Mouse (Mus musculus) liver, adult 2 months (tissue): Measurements from ENCODE around the gene Alkbh8. TPM values are rescaled to one million over a fixed set of nuclear protein-coding genes. Genes with fewer than 3 reads are reported as not detected.
"Not testable (repeated sequence)": the region's sequence is repeated elsewhere in the genome, so short reads cannot be mapped to it uniquely, and the experiment has no call there.

Experiments
- DNase-seq: peaks from one replicate; pipeline ENCODE4 v3.0.0-alpha.2; 2011; ENCODE audit warnings: low read depth, low spot score; ENCODE audit errors: extremely low read depth
- H3K27ac ChIP-seq: fragments of 200-500 bp; replicated peaks from 2 replicates; pipeline ENCODE4 v1.5.1; 2012; ENCODE audit warnings: low read depth, mild to moderate bottlenecking, control low read depth, inconsistent platforms, low read length; ENCODE audit not compliant: insufficient read depth
- H3K27me3 ChIP-seq: fragments of 200-500 bp; 2 replicates; pipeline ENCODE4 v1.6.1; 2012; ENCODE audit warnings: mild to moderate bottlenecking, moderate library complexity, low read length, inconsistent platforms; ENCODE audit not compliant: control insufficient read depth, insufficient read depth
- H3K36me3 ChIP-seq: fragments of 200-500 bp; 2 replicates; pipeline ENCODE4 v1.6.1; 2012; ENCODE audit warnings: low read length, inconsistent platforms; ENCODE audit not compliant: control insufficient read depth, insufficient read depth
- H3K4me1 ChIP-seq: fragments of 200-500 bp; 2 replicates; pipeline ENCODE4 v1.6.1; 2011; ENCODE audit warnings: low read length; ENCODE audit not compliant: control insufficient read depth, insufficient read depth
- H3K4me3 ChIP-seq: fragments of 200-500 bp; 2 replicates; pipeline ENCODE4 v1.5.1; 2011; ENCODE audit warnings: low read depth, mild to moderate bottlenecking, control low read depth, low read length, moderate library complexity; ENCODE audit not compliant: insufficient read depth
- H3K79me2 ChIP-seq: fragments of 200-500 bp; 2 replicates; pipeline ENCODE4 v1.6.1; 2012; ENCODE audit warnings: inconsistent platforms, mild to moderate bottlenecking, low read length, moderate library complexity; ENCODE audit not compliant: control insufficient read depth, insufficient read depth
- H3K9ac ChIP-seq: fragments of 200-500 bp; 2 replicates; pipeline ENCODE4 v1.6.1; 2012; ENCODE audit warnings: low read depth, mild to moderate bottlenecking, control low read depth, inconsistent platforms, low read length
- CTCF ChIP-seq: fragments of 200-500 bp; IDR thresholded peaks from 2 replicates; pipeline ENCODE4 v1.5.1; 2011; ENCODE audit warnings: low read depth, low read length, control low read depth
- POLR2A ChIP-seq: fragments of 200-500 bp; IDR thresholded peaks from 2 replicates; pipeline ENCODE4 v1.6.1; 2011; ENCODE audit warnings: low read length, control low read depth; ENCODE audit not compliant: insufficient read depth; ENCODE audit errors: extremely low read depth
- WGBS: fragments of 180-500 bp; shearing (Covaris S2); methylation state at CpG from one replicate; pipeline ENCODE4 v1.1.7; 2018; 5-methylcytosine and 5-hydroxymethylcytosine counted together
- polyA plus RNA-seq: library from polyadenylated mRNA; depleted of rRNA; stranded (reverse); fragments of >200 nt; gene quantifications from 2 replicates; pipeline ENCODE4 v1.2.3, GENCODE M21; 2012; rRNA removed
- total RNA-seq: library from RNA; depleted of rRNA; stranded (reverse); fragments of >200 nt; gene quantifications from 2 replicates; pipeline ENCODE4 v1.2.3, GENCODE M21; 2014; rRNA removed

The Alkbh8 gene
- 3.2 and 4.3 TPM in 2 replicates for total RNA-seq
- 0.98 and 1.0 TPM in 2 replicates for polyA plus RNA-seq

GRCm38 (mm10) chr9:3334962-3335767 lies at the start of gene Alkbh8:
TSS of gene Alkbh8 (plus strand) at chr9:3335140.
- TF ChIP-seq POLR2A (no peak), CTCF (no peak)
- H3K79me2 ChIP-seq = no peaks in the 10 kb centered on the region
- H3K27me3 ChIP-seq = no peaks in the 10 kb centered on the region

DNA sequence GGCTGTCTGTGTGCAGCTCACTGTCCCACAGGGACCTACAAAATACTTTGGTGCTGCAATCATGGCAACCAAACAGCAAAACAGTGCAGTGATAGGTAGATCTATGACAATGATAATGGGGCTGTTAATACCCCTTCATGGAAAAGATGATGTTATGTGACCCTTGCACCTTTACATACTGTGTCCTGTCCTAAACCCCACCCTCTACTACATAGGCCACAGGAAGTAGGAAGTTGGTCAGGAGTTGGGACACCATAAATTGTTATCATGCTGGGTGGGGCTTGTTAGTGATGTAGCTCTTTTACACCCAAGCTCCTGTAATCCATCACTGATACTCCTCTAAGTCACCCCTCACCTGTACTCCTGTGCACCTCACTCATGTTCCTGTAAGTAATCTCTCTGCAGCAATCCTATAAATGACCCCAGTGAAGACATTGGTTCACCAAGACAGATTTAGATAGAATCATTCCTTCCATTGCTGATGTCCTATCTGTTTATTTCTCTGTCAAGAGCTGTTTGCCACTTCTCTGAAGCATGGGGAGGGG lies 25.6 kb upstream of the Alkbh8 start:
- no peaks in the 10 kb centered on the region for H3K36me3 ChIP-seq
- H3K4me3 ChIP-seq = no peak overlapping the region

More at GRCm38 (mm10) chr9:3334962-3335767, at the start of gene Alkbh8:
- DNase-seq = peak; percentile 84
- H3K36me3 ChIP-seq = peaks cover 3% of the 10 kb centered on the region
- peak within 1 kb of the TSS; percentile 77 for H3K9ac ChIP-seq
- 6% methylated on average over 20 of the region's 20 CpGs for WGBS
- H3K27ac ChIP-seq = peak within 1 kb of the TSS; percentile 56
- peak within 1 kb of the TSS; percentile 75 for H3K4me3 ChIP-seq
- H3K4me1 ChIP-seq = peaks cover 6% of the 10 kb centered on the region; the same call in 1 of the 2 replicates

DNA sequence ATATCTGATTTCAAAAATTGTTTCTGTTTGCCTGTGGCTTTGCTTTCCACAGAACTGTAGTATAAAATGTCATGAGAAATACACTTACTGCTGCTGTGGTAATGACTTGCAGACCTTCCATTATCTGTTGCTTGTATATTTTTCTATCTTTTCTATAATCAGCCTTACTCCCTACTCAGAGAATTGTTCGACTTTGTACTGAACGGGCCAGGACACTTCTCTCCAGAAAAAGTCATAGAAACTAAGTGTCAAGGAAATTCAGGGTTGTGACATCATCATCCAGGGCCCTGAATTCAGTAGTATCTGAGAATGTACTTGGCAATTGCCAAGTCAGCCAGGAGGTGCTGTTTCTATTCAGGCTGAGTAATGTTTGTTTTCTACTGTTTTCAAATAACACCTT lies 24.9 kb upstream of the Alkbh8 start:
- H3K4me3 ChIP-seq = no peak overlapping the region
- H3K27ac ChIP-seq = no peak overlapping the region
- no peaks in the 10 kb centered on the region for H3K36me3 ChIP-seq
- no peaks in the 10 kb centered on the region for H3K27me3 ChIP-seq
- no peaks in the 10 kb centered on the region for H3K4me1 ChIP-seq
- no peaks in the 10 kb centered on the region for H3K79me2 ChIP-seq
- no peak overlapping the region for H3K9ac ChIP-seq
- 80% methylated on average over 2 of the region's 2 CpGs for WGBS
- no peak for DNase-seq
- TF ChIP-seq CTCF (no peak), POLR2A (no peak)

More for the DNA sequence above, 25.6 kb upstream of the Alkbh8 start:
- Histone ChIP-seq H3K27me3 (no peaks in the 10 kb centered on the region), H3K9ac (no peak overlapping the region), H3K79me2 (no peaks in the 10 kb centered on the region), H3K27ac (no peak overlapping the region), H3K4me1 (no peaks in the 10 kb centered on the region)
- no peak for TF ChIP-seq POLR2A
- TF ChIP-seq CTCF = no peak
- DNase-seq = no peak

- H3K27ac ChIP-seq, H3K27me3 ChIP-seq, H3K79me2 ChIP-seq, H3K4me1 ChIP-seq, H3K4me3 ChIP-seq, H3K9ac ChIP-seq, DNase-seq, H3K36me3 ChIP-seq: not testable (repeated sequence)
- 51% methylated on average over 9 of the region's 9 CpGs for WGBS
Measured at GRCm38 (mm10) chr9:3327342-3328053, 7.4 kb upstream of the Alkbh8 start.

DNA sequence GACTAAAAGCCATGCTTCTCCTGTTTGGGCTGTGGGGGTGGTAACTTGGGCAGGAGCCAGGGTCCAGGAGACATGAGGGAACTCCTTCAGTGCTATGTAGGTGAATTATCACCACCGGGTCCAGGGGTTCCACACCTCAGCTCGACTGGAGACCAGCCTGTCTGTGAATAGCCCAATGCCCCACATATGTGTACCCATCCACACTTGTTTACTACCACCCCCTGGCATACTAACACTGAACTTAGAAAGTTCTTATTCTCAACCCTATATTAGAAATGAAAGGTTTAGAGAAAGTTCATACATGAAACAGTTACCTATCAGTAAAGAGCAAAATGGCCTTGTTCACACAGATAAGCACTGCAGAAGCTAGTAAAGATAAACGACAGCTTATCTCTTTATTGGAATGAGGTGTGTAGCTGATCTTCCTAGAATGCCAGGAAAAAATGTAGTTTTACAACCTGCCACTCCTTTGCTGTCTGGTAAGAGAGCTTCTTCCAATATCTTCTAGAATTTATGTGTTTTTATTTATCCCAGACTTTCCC lies 6.8 kb upstream of the Alkbh8 start:
- no peaks in the 10 kb centered on the region for H3K36me3 ChIP-seq
- no peak for DNase-seq
- H3K27me3 ChIP-seq = no peaks in the 10 kb centered on the region
- H3K4me3 ChIP-seq = no peak overlapping the region
- H3K9ac ChIP-seq = no peak overlapping the region
- TF ChIP-seq POLR2A (no peak), CTCF (no peak)
- 17% methylated on average over 3 of the region's 3 CpGs for WGBS
- H3K79me2 ChIP-seq = no peaks in the 10 kb centered on the region
- no peak overlapping the region for H3K27ac ChIP-seq
- H3K4me1 ChIP-seq = no peaks in the 10 kb centered on the region

DNA sequence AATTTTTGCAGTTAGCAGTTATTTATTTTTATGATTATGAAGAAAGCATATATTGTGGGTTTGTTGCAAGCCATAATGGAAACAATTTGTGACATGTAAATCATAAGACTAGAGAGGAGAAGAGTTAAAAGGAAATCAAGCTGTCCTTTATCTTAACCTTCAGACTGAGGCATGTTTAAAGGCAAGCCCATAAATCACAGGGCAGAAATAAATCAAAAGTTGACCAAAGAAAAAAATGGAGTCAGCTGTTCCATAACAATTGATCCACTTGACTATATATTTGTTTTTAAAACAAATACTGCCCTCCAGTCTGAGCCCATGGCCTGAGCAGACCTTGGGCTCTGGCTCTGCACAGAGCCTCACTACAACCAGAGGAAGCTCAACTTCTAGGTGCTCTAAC lies 4.6 kb upstream of the Alkbh8 start:
- no peak overlapping the region for H3K27ac ChIP-seq
- H3K79me2 ChIP-seq = no peaks in the 10 kb centered on the region
- H3K27me3 ChIP-seq = no peaks in the 10 kb centered on the region
- H3K4me1 ChIP-seq = 0 out of 2 replicates have a peak, but pooled peaks cover 1% of the 10 kb centered on the region
- no peak for TF ChIP-seq POLR2A
- no peak for TF ChIP-seq CTCF
- H3K9ac ChIP-seq = no peak overlapping the region
- no peak for DNase-seq
- no peak overlapping the region for H3K4me3 ChIP-seq
- H3K36me3 ChIP-seq = no peaks in the 10 kb centered on the region
